Mouse (Mus musculus) midbrain, embryonic 12.5 days (tissue): ENCODE measurements around the gene Atp2b2. TPM values are rescaled to one million over a fixed set of nuclear protein-coding genes. Genes with fewer than 3 reads are reported as not detected.

Experiments
- ATAC-seq: fragments of 200-750 bp; cut with Nextera tagmentation; 2 replicates; pipeline ENCODE4 v1.8.0; 2017; ENCODE audit warnings: low read depth, moderate TSS enrichment, moderate library complexity; ENCODE audit not compliant: low FRiP score
- H3K27ac ChIP-seq: fragments of 300-500 bp; sonication (generic); replicated peaks from 2 replicates; pipeline ENCODE4 v1.5.1; 2016; ENCODE audit warnings: mild to moderate bottlenecking
- H3K27me3 ChIP-seq: fragments of 300-500 bp; sonication (generic); 2 replicates; pipeline ENCODE4 v1.6.1; 2016; ENCODE audit warnings: mild to moderate bottlenecking
- H3K36me3 ChIP-seq: fragments of 300-500 bp; sonication (generic); 2 replicates; pipeline ENCODE4 v1.6.1; 2016
- H3K4me1 ChIP-seq: fragments of 300-500 bp; sonication (generic); 2 replicates; pipeline ENCODE4 v1.6.1; 2016
- H3K4me2 ChIP-seq: fragments of 300-500 bp; sonication (generic); replicated peaks from 2 replicates; pipeline ENCODE4 v1.6.1; 2016; ENCODE audit warnings: mild to moderate bottlenecking, moderate library complexity
- H3K4me3 ChIP-seq: fragments of 300-500 bp; sonication (generic); 2 replicates; pipeline ENCODE4 v1.5.1; 2016; ENCODE audit warnings: mild to moderate bottlenecking
- H3K9ac ChIP-seq: fragments of 300-500 bp; sonication (generic); replicated peaks from 2 replicates; pipeline ENCODE4 v1.6.1; 2016; ENCODE audit warnings: mild to moderate bottlenecking, moderate library complexity
- H3K9me3 ChIP-seq: fragments of 300-500 bp; sonication (generic); 2 replicates; pipeline ENCODE4 v1.6.1; 2016; ENCODE audit warnings: mild to moderate bottlenecking
- WGBS: fragments of 180-500 bp; shearing (Covaris S2); methylation state at CpG from one replicate; pipeline ENCODE4 v1.1.7; 2016; 5-methylcytosine and 5-hydroxymethylcytosine counted together
- polyA plus RNA-seq: library from polyadenylated mRNA; unstranded; fragments of >200 nt; fragmentation: Nextera tagmentation; extraction: Ambion mirVana; gene quantifications from 2 replicates; pipeline ENCODE4 v1.2.1, GENCODE M21; 2016

Gene Atp2b2
- polyA plus RNA-seq, 1 experiment from 2014 or later, result 5.7 TPM

GRCm38 (mm10) chr6:113909836-113910235, 132.6 kb downstream of the Atp2b2 start:
- Histone ChIP-seq H3K9me3 (no peaks in the 10 kb centered on the region), H3K9ac (no peak overlapping the region), H3K4me2 (no peak overlapping the region), H3K4me3 (no peak overlapping the region), H3K27me3 (no peaks in the 10 kb centered on the region), H3K4me1 (0 out of 2 replicates have a peak, but pooled peaks cover under 1% of the 10 kb centered on the region), H3K27ac (no peak overlapping the region), H3K36me3 (no peaks in the 10 kb centered on the region)
- whole genome bisulfite sequencing, result 75% methylated on average over 5 of the region's 5 CpGs
- ATAC-seq, result no peak

DNA sequence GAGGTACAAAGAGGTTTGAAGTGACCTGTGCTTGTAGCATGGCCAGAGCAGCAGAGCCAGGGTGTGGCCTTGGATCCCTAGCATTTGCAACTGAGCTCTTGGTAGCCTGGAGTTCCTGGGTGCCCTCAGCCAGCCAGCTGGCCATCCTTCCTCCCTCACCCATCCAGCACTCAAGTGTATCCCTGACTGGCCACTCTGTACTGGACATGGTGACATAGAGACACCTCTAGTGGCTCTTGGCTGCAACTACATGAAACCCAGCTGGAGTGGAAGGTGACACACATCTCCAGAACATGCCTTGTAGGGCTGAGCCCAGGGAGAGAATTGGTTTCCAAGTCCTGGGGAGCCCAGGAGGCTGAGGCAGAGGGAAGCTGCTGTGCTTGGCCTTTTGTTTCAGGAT, 134.3 kb downstream of the Atp2b2 start:
- no peaks in the 10 kb centered on the region for H3K27me3 ChIP-seq
- no peak overlapping the region for H3K4me2 ChIP-seq
- H3K27ac ChIP-seq, result no peak overlapping the region

DNA sequence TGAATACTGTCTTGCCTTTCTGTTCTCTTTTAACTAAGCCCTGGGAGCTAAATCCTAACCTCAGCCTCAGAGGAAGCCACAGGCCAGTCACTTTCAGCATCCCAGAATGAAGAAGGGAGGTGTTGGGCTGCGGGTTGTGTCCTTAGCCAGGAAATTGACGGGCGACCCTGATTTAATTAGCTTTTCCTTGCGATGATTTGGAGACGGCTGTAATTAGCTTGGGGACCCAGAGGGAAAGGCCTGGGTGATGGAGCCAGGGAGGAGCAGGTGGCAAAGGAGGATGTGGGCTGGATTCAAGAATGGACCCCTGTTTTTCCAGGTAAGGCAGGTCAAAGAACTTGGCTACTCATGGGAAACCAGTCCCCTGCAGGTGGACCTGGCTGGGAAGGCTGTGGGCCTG, 138.0 kb downstream of the Atp2b2 start:
- WGBS, result 68% methylated on average over 5 of the region's 5 CpGs
- no peak for ATAC-seq
- H3K4me1 ChIP-seq, result peaks cover 5% of the 10 kb centered on the region; the same call in 1 of the 2 replicates
- no peak overlapping the region for H3K9ac ChIP-seq
- no peaks in the 10 kb centered on the region for H3K36me3 ChIP-seq
- H3K9me3 ChIP-seq, result no peaks in the 10 kb centered on the region
- H3K4me3 ChIP-seq, result no peak overlapping the region
- H3K4me2 ChIP-seq, result no peak overlapping the region
- no peaks in the 10 kb centered on the region for H3K27me3 ChIP-seq
- H3K27ac ChIP-seq, result no peak overlapping the region

More for the DNA sequence above, 134.3 kb downstream of the Atp2b2 start:
- Histone ChIP-seq H3K36me3 (no peaks in the 10 kb centered on the region), H3K9ac (no peak overlapping the region), H3K4me1 (peaks cover 5% of the 10 kb centered on the region; the same call in 1 of the 2 replicates), H3K9me3 (no peaks in the 10 kb centered on the region), H3K4me3 (no peak overlapping the region)
- ATAC-seq, result no peak

DNA sequence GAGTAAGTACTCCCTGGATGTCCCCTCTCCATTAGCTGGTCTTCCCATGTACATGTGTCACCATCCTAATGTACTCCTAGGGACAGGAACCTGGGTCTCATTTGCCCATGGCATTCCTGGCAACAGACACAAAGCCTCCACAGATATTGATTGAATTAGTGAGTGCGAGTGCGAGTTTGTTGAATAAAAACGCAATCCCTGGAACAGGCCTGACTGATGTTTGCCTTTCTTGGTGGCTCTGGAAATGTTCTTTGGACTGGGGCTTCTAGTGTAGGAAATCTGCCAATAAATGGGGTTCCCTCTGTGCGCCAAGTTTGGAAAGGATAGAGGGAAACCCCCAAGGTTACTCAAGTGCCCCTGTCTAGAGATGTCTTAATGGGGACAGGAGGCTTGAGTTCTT, 146.4 kb downstream of the Atp2b2 start:
- Histone ChIP-seq H3K9me3 (no peaks in the 10 kb centered on the region), H3K9ac (no peak overlapping the region)
- WGBS, result 92% methylated on average over 4 of the region's 4 CpGs

DNA sequence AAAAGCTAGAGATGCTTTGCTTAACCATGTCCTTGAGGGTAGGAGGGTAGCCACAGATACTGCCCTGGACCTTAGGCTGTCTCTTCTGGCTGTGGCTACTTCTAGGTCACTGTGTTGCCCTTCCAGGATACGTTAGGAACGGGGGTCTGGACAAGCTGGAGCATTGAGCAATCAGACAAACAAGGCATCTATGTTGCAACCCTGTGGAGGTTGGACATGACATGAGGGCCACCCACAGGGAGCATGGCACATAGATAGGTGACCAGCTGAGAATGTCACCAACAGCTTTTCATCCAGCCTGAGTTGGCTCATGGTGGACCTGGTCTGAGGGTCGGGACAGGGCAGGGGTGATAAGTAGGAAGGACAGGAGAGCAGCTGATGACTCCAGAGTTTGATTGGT, 148.4 kb downstream of the Atp2b2 start:
- H3K4me3 ChIP-seq, result no peak overlapping the region
- no peak overlapping the region for H3K9ac ChIP-seq
- H3K27ac ChIP-seq, result no peak overlapping the region
- no peak overlapping the region for H3K4me2 ChIP-seq
- peaks cover 46% of the 10 kb centered on the region for H3K27me3 ChIP-seq
- WGBS, result 77% methylated on average over 3 of the region's 3 CpGs
- peaks cover 22% of the 10 kb centered on the region for H3K4me1 ChIP-seq
- H3K9me3 ChIP-seq, result no peaks in the 10 kb centered on the region
- no peaks in the 10 kb centered on the region for H3K36me3 ChIP-seq
- ATAC-seq, result no peak

More for the DNA sequence above, 146.4 kb downstream of the Atp2b2 start:
- 0 out of 2 replicates have a peak, but pooled peaks cover 3% of the 10 kb centered on the region for H3K4me1 ChIP-seq
- H3K27ac ChIP-seq, result no peak overlapping the region
- no peak overlapping the region for H3K4me3 ChIP-seq
- no peak overlapping the region for H3K4me2 ChIP-seq
- no peak for ATAC-seq
- peaks cover 27% of the 10 kb centered on the region for H3K27me3 ChIP-seq
- H3K36me3 ChIP-seq, result no peaks in the 10 kb centered on the region

DNA sequence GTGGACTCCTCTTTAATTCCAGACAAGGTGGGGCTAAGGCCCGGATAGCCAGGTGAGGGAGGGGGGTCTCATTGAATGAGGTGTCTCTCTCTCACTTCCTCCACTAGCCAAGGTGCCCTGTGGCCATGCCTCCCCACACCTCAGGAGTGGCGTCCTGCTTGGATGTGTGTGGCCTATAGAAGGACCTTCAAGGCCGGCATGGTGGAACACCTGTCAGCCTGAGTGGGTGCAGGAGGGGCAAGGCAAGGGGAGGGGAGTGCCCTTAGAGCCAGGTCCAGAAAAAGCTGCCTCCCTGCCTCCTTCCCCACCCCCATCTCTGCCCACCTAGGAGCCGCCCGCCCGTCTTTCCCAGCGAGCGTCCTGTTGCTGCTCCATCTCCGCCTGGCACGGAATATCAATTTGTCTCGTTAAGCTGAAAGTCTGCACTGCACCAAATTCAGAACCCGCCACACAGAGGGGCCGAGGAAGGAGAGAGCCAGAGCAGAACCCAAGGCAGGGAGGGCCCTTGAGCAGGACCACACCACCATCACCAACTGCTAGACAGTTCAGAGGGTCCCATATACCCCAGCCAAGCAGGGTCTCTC, 150.2 kb downstream of the Atp2b2 start:
- Histone ChIP-seq H3K27me3 (peaks cover 57% of the 10 kb centered on the region), H3K9me3 (no peaks in the 10 kb centered on the region), H3K9ac (no peak overlapping the region), H3K4me1 (peaks cover 27% of the 10 kb centered on the region), H3K4me3 (no peak overlapping the region), H3K27ac (no peak overlapping the region), H3K36me3 (no peaks in the 10 kb centered on the region), H3K4me2 (no peak overlapping the region)
- peak; percentile 5; the same call in 1 of the 2 replicates for ATAC-seq
- 58% methylated on average over 12 of the region's 13 CpGs for WGBS

DNA sequence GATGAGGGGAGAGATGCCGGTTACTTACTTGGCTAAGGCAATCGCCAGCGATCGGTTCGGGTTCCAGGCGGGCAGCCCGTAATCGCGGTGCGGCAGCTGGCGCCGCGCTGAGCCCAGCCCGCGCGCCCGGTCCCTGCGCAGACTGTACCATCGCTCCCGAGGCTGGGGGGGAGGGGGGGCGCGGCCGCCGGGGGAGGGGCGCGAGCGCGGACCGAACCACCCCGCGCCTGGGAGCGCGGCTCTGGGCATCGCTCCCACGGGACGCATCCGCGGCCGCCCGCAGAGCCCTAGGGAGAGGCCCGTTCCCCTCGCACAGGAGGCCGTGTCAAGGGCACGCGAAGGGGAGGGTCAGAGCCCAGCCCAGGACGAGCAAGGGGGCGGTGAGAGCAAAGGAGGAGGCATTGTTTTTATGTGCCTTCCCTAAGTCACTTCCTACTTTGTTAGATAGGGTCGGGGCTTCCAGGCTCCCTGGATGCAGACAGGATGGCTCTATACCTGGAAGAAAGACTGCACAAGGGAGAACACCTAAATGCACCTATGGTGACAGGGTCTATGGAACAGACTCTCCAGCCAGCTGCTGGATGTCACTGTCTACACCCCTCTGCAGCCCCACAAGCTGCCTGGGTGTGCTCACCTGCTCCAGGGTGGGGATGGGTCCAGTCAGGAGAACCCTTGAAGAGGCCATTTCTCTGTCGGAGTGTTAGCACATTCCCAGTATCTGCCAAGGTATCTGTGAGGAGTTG, 151.0 kb downstream of the Atp2b2 start:
- Histone ChIP-seq H3K4me3 (peak overlapping the region; percentile 55), H3K36me3 (no peaks in the 10 kb centered on the region), H3K9ac (peak overlapping the region; percentile 59), H3K27me3 (peaks cover 61% of the 10 kb centered on the region), H3K4me2 (peak overlapping the region; percentile 68), H3K9me3 (no peaks in the 10 kb centered on the region), H3K27ac (peak overlapping the region; percentile 56), H3K4me1 (peaks cover 33% of the 10 kb centered on the region)
- peak; percentile 80 for ATAC-seq
- under 1% methylated on average over 44 of the region's 49 CpGs for WGBS

- H3K9ac ChIP-seq, result peak overlapping the region; percentile 59
- WGBS, result 1% methylated on average over 10 of the region's 10 CpGs
- no peaks in the 10 kb centered on the region for H3K36me3 ChIP-seq
- H3K27ac ChIP-seq, result peak overlapping the region; percentile 56
- ATAC-seq, result peak; percentile 63
- H3K4me1 ChIP-seq, result peaks cover 33% of the 10 kb centered on the region
- H3K4me2 ChIP-seq, result peak overlapping the region; percentile 68
- no peaks in the 10 kb centered on the region for H3K9me3 ChIP-seq
- H3K4me3 ChIP-seq, result peak overlapping the region; percentile 55
- peaks cover 61% of the 10 kb centered on the region for H3K27me3 ChIP-seq
Measured at GRCm38 (mm10) chr6:113890858-113891213, 151.6 kb downstream of the Atp2b2 start.

DNA sequence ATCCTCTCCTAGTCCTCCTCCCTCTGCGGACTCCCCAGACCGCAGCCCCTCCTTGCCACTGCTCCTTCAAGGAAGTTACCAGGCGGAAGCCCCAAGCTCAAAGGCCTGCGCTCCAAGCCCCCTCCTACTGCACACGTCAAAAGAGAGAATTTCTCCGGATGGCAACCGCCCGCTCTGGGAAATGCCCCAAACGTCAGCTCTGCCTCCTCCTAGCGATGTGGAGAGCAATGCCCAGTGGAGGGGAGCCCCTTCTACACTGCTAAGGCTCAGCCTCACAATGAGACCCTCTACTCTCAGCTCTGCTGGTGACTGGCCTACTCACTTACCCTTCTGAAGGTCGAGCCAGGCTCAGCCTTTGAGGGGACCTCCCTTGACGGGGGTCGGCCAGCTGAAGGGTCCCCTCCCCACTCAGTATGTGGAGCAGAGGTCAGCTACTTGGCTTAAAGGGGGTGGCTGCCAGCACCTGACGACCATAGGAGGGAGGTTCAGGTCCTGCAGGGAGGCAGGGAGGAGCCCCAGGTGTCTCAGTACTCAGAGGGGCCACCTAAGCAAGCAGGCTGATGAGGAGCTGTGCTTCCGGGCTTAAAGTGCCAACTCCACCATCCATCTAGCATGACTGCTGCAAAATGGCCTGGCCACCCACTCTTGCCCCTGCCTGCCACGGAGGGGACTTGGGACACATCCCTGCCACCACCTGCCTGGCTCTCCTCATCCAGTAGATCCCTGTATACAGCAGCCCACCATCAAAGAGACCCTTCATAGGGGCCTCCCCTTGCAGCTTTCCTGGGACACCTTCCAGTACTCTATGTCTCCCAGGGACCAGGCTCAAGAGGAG, 152.2 kb downstream of the Atp2b2 start:
- Histone ChIP-seq H3K4me1 (peaks cover 33% of the 10 kb centered on the region), H3K4me3 (peak overlapping the region; percentile 55), H3K36me3 (no peaks in the 10 kb centered on the region), H3K9me3 (no peaks in the 10 kb centered on the region), H3K27ac (peak overlapping the region; percentile 56), H3K9ac (peak overlapping the region; percentile 59), H3K27me3 (peaks cover 61% of the 10 kb centered on the region), H3K4me2 (peak overlapping the region; percentile 68)
- peak; percentile 17 for ATAC-seq
- 17% methylated on average over 16 of the region's 16 CpGs for WGBS

GRCm38 (mm10) chr6:113889180-113889579, 153.2 kb downstream of the Atp2b2 start:
- Histone ChIP-seq H3K36me3 (no peaks in the 10 kb centered on the region), H3K4me1 (peaks cover 33% of the 10 kb centered on the region), H3K27me3 (peaks cover 56% of the 10 kb centered on the region), H3K4me2 (peak overlapping the region; percentile 68; the same call in 1 of the 2 replicates), H3K4me3 (no peak overlapping the region), H3K27ac (no peak overlapping the region), H3K9ac (no peak overlapping the region), H3K9me3 (no peaks in the 10 kb centered on the region)
- ATAC-seq, result no peak
- WGBS, result 71% methylated on average over 3 of the region's 3 CpGs

GRCm38 (mm10) chr6:113886886-113887285, 155.5 kb downstream of the Atp2b2 start:
- no peak overlapping the region for H3K9ac ChIP-seq
- no peak overlapping the region for H3K27ac ChIP-seq
- ATAC-seq, result no peak
- H3K36me3 ChIP-seq, result no peaks in the 10 kb centered on the region
- H3K4me1 ChIP-seq, result peaks cover 39% of the 10 kb centered on the region
- peaks cover 40% of the 10 kb centered on the region for H3K27me3 ChIP-seq
- no peaks in the 10 kb centered on the region for H3K9me3 ChIP-seq
- H3K4me2 ChIP-seq, result no peak overlapping the region
- H3K4me3 ChIP-seq, result no peak overlapping the region

DNA sequence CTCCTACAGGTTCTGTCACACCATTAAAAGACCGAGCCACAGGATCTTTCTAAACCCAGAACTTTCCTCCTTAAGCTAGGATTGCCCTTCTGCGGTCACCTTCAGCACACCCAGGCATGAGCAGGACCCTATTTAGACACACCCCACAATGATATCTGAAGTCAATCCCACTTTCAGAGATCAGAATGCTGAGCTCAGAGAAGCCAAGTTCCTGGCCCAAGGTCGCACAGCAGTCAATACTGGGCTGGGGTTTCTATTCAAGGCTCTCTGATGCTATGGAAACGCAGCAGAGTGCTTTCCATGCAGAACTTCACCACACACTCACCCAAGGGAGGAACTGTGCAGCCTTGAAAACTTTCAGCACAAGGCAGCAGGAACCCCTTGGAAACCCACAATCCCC, 157.6 kb downstream of the Atp2b2 start:
- 69% methylated on average over 4 of the region's 4 CpGs for WGBS

More for the DNA sequence above, 157.6 kb downstream of the Atp2b2 start:
- Histone ChIP-seq H3K9me3 (no peaks in the 10 kb centered on the region), H3K9ac (no peak overlapping the region), H3K36me3 (no peaks in the 10 kb centered on the region), H3K27me3 (peaks cover 23% of the 10 kb centered on the region), H3K4me2 (no peak overlapping the region), H3K4me3 (no peak overlapping the region), H3K27ac (no peak overlapping the region), H3K4me1 (peaks cover 25% of the 10 kb centered on the region)
- no peak for ATAC-seq
